Mouse (Mus musculus) B cell, adult 67 days (primary cell): ENCODE measurements around the gene Wdr78. TPM values are rescaled to one million over a fixed set of nuclear protein-coding genes. Genes with fewer than 3 reads are reported as not detected.

Experiments used
- total RNA-seq, 2 experiments: library from RNA; stranded (reverse); gene quantifications; 4 replicates each; pipeline ENCODE4 v1.2.4; 2023

The Wdr78 gene
- total RNA-seq = 1 to 10 TPM; 8.1 to 8.2 TPM

DNA sequence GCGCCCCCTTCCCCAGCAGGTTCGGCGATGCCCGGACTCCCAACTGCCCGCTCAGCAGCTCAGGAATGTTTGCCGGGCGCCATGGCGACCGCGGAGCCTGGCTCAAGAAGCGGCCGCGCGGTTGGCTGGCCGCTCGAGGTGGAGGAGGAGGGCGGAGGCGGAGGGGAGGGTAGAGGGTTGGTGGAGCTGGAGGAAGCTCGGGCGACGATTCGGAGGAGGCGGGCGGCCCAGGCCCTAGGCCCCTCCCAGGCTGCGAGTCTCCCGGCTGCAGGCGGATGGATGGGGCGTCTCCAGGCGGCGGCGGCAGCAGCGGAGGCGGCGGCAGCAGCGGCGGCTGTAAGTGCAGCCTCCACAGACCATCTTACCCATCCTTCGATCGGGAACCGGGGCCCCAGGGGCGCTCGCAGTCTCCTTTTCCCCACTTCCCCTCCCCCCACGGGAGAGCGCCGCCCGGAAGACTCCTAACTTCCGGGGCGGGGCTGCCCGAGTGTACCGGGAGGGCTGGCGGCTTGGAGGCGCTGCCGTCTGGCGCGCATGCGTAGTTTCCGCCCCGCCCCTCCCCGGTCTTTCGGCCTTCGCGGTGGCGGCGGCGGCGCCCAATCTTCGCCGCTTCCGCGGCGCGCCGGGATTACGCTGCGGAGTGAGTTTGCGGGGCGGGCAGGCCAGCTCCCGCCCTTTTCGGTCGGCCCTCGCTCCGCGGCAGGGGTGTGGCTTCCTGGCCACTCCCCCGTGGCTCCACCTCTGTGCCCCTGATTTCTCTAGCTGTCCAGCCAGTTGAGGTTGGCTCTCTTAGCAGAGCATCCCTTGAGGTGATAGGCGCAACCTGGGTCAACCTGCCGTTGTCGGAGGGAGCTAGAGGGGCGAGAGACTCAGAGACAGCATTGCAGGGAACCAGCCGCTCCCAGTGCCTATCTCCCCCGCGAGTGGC is at the start of gene Wdr78, which contains the start of gene Mier1:
TSS of gene Wdr78 (minus strand) at position 372 of the 928 bp plus-strand sequence.
TSS of gene Mier1 (plus strand) at position 207 of the 928 bp plus-strand sequence.

DNA sequence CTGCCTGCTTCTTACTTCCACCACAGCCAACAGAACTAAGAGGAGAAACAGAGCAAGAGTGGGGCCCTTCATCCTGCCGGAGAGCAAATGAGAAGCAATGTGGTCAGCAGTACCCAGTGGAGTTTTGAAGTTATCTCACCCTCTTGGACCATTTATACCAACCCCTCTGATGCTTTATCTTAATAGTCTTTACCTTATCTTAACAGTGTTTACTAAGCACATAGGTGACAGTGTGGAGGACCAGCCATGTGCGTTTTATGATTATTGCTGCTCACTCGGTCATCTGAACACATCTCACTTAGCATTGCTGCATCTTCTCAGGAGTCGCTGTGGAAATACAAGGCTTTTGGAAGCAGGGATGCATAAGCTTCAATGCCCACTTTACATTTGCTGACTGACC is 87.7 kb downstream of the Wdr78 start, which contains the start of gene Insl5:
TSS of gene Insl5 (minus strand) at position 222 of the 400 bp plus-strand sequence.

Other genes starting within 250 kb of the Wdr78 start
- not detected for gene Tctex1d1, start 135.9 kb downstream of the Wdr78 start, total RNA-seq
- gene Insl5, start 87.7 kb downstream of the Wdr78 start, total RNA-seq = not detected
- 100 to 1,000 TPM; 111 to 114 TPM for gene Mier1, start 165 bp downstream of the Wdr78 start, total RNA-seq
- gene Slc35d1, start 100.6 kb upstream of the Wdr78 start, total RNA-seq = 10 to 100 TPM; 13.4 to 16.0 TPM
- not detected for gene 4921539E11Rik, start 176.3 kb upstream of the Wdr78 start, total RNA-seq
- 10 to 100 TPM; 20.2 to 22.8 TPM for gene Oma1, start 199.3 kb upstream of the Wdr78 start, total RNA-seq